Mouse (Mus musculus): ENCODE measurements around the gene Pus10. TPM values are rescaled to one million over a fixed set of nuclear protein-coding genes. Genes with fewer than 3 reads are reported as not detected.

The Pus10 gene
- total RNA-seq, 2 experiments from 2014 or later: 13.5 to 17.2 TPM

Other genes with a start within 250 kb of the Pus10 start
- 10 to 100 TPM; 48.2 to 55.1 TPM for gene Ahsa2, start 167.6 kb upstream of the Pus10 start, total RNA-seq (2021)
- under 1 TPM in 1 of 2 experiments, not detected in 1; 0.49 TPM for gene 1700093K21Rik, start 144.5 kb upstream of the Pus10 start, total RNA-seq (2021)
- 10 to 100 TPM; 71.0 to 75.2 TPM for gene 0610010F05Rik, start 32.0 kb upstream of the Pus10 start, total RNA-seq (2021)
- 10 to 100 TPM; 17.9 to 25.8 TPM for gene Pex13, start 285 bp downstream of the Pus10 start, total RNA-seq (2021)
- gene Rel, start 105.3 kb downstream of the Pus10 start, total RNA-seq (2021): 1 to 10 TPM; 3.5 to 4.3 TPM
- gene Papolg, start 229.6 kb downstream of the Pus10 start, total RNA-seq (2021): 10 to 100 TPM; 20.2 to 20.3 TPM

Measured in left cerebral cortex, postnatal 10 days (tissue).